Mouse (Mus musculus) ES-E14 (cell line): ENCODE measurements around the gene Fam171a2. TPM values are rescaled to one million over a fixed set of nuclear protein-coding genes. Genes with fewer than 3 reads are reported as not detected.

Experiments used
- DNase-seq: peaks from one replicate; pipeline ENCODE4 v3.0.0-alpha.2; 2013; ENCODE audit warnings: low read depth, low spot score
- H3K27ac ChIP-seq: 2 replicates; pipeline ENCODE4 v1.5.1; 2012; ENCODE audit warnings: low read depth, mild to moderate bottlenecking, low read length, moderate library complexity, mixed read lengths; ENCODE audit not compliant: poor library complexity, insufficient read depth, severe bottlenecking
- H3K36me3 ChIP-seq: 2 replicates; pipeline ENCODE4 v1.6.1; 2012; ENCODE audit warnings: mild to moderate bottlenecking, low read length, moderate library complexity, mixed read lengths; ENCODE audit not compliant: control insufficient read depth, poor library complexity, insufficient read depth, severe bottlenecking
- H3K4me1 ChIP-seq, 2 experiments: fragments of 150-350 bp in 1 of 2; sonication (generic) in 1 of 2; 2 replicates each; pipeline ENCODE4 v1.6.1; 2012; ENCODE audit warnings: low read length in 2 of 2, mild to moderate bottlenecking in 1 of 2, mixed read lengths in 1 of 2; ENCODE audit not compliant: control insufficient read depth in 2 of 2, insufficient read depth in 2 of 2, poor library complexity in 1 of 2
- H3K4me3 ChIP-seq, 2 experiments: fragments of 150-350 bp in 1 of 2; sonication (generic) in 1 of 2; 2 replicates each; pipeline ENCODE4 v1.5.1; 2012; ENCODE audit warnings: low read length in 2 of 2, low read depth in 1 of 2, mild to moderate bottlenecking in 1 of 2, mixed read lengths in 1 of 2; ENCODE audit not compliant: insufficient read depth in 1 of 2, poor library complexity in 1 of 2, severe bottlenecking in 1 of 2
- H3K9ac ChIP-seq: 2 replicates; pipeline ENCODE4 v1.6.1; 2012; ENCODE audit warnings: low read depth, mild to moderate bottlenecking, low read length, mixed read lengths; ENCODE audit not compliant: poor library complexity, insufficient read depth, severe bottlenecking
- H3K9me3 ChIP-seq: fragments of 150-350 bp; sonication (generic); 2 replicates; pipeline ENCODE4 v1.6.1; 2012; ENCODE audit warnings: low read depth, mild to moderate bottlenecking, low read length; ENCODE audit not compliant: control insufficient read depth, insufficient read depth
- CHD2 ChIP-seq: IDR thresholded peaks from 2 replicates; pipeline ENCODE4 v1.6.1; 2014; ENCODE audit warnings: mild to moderate bottlenecking, low read depth, low read length, inconsistent platforms
- HCFC1 ChIP-seq: IDR thresholded peaks from 2 replicates; pipeline ENCODE4 v1.6.1; 2012; ENCODE audit warnings: low read length, inconsistent platforms, borderline replicate concordance; ENCODE audit not compliant: insufficient read depth
- MAFK ChIP-seq: IDR thresholded peaks from 2 replicates; pipeline ENCODE4 v1.6.1; 2014; ENCODE audit warnings: mild to moderate bottlenecking, low read depth, low read length, inconsistent platforms; ENCODE audit not compliant: insufficient read depth
- ZC3H11A ChIP-seq: IDR thresholded peaks from 2 replicates; pipeline ENCODE4 v1.6.1; 2012; ENCODE audit warnings: low read depth, mild to moderate bottlenecking, inconsistent platforms, low read length, borderline replicate concordance
- ZNF384 ChIP-seq: IDR thresholded peaks from 2 replicates; pipeline ENCODE4 v1.6.1; 2012; ENCODE audit warnings: low read depth, low read length, inconsistent platforms
- in situ Hi-C, 2 experiments: fragments of 600-800 bp; cut with MboI; formaldehyde crosslinking; loops; one replicate each; pipeline ENCODE4 v1.15.1; 2025; ENCODE audit warnings: low sequenced_read_pairs in 2 of 2, inconsistent platforms in 1 of 2; ENCODE audit not compliant: unreplicated experiment in 2 of 2
- total RNA-seq: library from RNA; depleted of rRNA; stranded (reverse); fragments of 300-350 nt; gene quantifications from 2 replicates; pipeline ENCODE4 v1.2.3, GENCODE M21; 2012

The Fam171a2 gene
- total RNA-seq, 1 experiment, result 6.7 TPM

DNA sequence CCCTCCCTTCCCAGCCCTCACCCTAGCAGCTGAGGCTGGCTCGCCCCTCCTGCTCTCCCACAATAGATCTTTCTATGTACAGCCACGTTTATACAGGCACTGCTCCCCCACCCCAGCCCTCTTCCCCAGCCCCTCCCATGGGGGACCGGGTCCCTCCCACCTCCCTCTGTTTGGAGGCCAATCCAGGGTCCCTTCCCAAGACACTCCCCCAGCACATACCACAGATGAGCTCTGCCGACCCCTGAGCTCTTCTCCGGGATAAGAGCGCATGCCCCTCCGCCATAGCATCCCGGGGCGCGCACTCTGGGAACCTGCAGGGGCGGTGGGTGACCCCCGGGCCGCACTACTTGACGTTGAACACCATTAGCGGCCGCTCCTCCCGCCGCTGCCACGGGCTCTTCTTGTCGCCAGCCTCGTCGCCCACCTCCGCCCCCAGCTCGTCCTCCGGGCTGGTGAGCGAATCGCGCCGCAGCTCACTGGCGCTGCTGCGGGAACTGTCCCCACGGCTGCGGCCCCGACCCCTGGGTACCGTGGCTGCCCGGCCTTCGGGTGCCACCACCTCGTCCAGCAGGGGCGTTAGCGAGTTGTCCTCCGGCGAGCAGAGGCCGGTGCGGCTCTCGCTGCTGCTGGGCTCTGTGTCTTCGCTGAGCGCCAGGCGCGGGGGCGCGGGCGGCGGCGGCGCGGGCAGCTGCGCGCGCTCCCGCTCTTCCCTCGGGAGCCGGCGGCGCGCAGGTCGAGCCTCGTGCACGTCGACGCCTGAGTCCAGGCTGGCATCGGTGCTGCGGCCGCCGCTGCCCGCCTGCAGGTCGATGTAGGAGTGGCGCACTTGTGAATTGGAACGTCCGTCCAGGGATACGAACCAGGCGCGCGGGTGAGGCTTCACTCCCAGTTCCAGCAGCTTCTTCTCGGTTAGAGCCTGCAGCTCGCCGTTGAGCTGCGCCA, 10.1 kb downstream of the Fam171a2 start:
- H3K4me1 ChIP-seq, result peaks cover 0 to 13% of the 10 kb centered on the region in 2 experiments; a peak in 1 of 4 replicates
- H3K36me3 ChIP-seq, result peaks cover 32% of the 10 kb centered on the region
- H3K9me3 ChIP-seq, result no peaks in the 10 kb centered on the region
- peak overlapping the region; percentile 79 to 88 for H3K4me3 ChIP-seq
- peak; percentile 68 for DNase-seq
- no peak overlapping the region for H3K27ac ChIP-seq
- peak overlapping the region; percentile 65 for H3K9ac ChIP-seq
- in situ Hi-C loops, result loop anchor here in 1 of 2 experiments (10.0 kb wide), 1 partner anchor 113 kb away; no protein-coding TSS in a partner anchor
- TF ChIP-seq ZNF384, result no peak
- no peak for TF ChIP-seq CHD2
- TF ChIP-seq MAFK, result no peak
- TF ChIP-seq ZC3H11A, result no peak
- TF ChIP-seq HCFC1, result no peak

DNA sequence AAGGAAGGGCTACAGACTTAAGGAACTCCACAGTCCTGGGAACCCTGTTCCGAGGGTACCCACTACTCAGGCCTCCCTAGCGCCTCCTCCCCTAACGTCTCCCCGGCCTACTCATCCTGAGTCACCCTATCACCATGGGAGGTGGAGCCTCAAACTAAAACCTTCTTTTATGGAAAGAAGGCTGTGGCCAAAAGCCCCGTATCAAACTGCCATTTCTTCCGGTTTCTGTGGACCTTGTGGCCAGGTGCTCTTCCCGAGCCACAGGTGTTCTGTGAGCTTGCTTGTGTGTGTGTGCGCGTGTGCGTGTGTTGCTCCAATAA, 11.1 kb downstream of the Fam171a2 start:
- Histone ChIP-seq H3K36me3 (peaks cover 33% of the 10 kb centered on the region), H3K4me1 (peaks cover 0 to 14% of the 10 kb centered on the region in 2 experiments; a peak in 1 of 4 replicates), H3K9ac (no peak overlapping the region), H3K4me3 (no peak overlapping the region), H3K9me3 (no peaks in the 10 kb centered on the region), H3K27ac (no peak overlapping the region)
- in situ Hi-C loops, result loop anchor here in 1 of 2 experiments (10.0 kb wide), 1 partner anchor 112 kb away; no protein-coding TSS in a partner anchor
- no peak for DNase-seq
- TF ChIP-seq CHD2 (no peak), ZNF384 (no peak), MAFK (no peak), ZC3H11A (no peak), HCFC1 (no peak)

DNA sequence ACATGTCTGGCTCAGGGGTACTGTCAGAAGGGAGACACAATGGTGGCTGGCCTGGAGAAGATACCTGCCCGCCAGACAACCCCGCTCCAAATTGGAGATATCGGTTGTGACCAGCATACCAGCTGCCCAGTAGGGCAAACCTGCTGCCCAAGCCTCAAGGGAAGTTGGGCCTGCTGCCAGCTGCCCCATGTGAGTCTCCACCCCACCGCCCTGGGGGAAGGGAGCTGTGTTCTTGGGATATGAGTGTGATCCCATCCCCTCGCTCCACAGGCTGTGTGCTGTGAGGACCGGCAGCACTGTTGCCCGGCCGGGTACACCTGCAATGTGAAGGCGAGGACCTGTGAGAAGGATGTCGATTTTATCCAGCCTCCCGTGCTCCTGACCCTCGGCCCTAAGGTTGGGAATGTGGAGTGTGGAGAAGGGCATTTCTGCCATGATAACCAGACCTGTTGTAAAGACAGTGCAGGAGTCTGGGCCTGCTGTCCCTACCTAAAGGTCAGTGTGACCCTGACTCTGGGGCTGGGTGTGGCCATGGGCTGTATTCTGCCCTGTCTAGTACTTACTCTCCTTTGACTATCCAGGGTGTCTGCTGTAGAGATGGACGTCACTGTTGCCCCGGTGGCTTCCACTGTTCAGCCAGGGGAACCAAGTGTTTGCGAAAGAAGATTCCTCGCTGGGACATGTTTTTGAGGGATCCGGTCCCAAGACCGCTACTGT, 11.6 kb downstream of the Fam171a2 start:
- no peak for DNase-seq
- H3K4me1 ChIP-seq, result peaks cover 0 to 14% of the 10 kb centered on the region in 2 experiments; a peak in 1 of 4 replicates
- no peak for TF ChIP-seq MAFK
- TF ChIP-seq HCFC1, result no peak
- no peak for TF ChIP-seq ZNF384
- TF ChIP-seq ZC3H11A, result no peak
- TF ChIP-seq CHD2, result no peak
- H3K9me3 ChIP-seq, result no peaks in the 10 kb centered on the region
- no peak overlapping the region for H3K27ac ChIP-seq
- no peak overlapping the region for H3K9ac ChIP-seq
- in situ Hi-C loops, result loop anchor here in 1 of 2 experiments (10.0 kb wide), 1 partner anchor 111 kb away; no protein-coding TSS in a partner anchor
- H3K4me3 ChIP-seq, result no peak overlapping the region
- peaks cover 33% of the 10 kb centered on the region for H3K36me3 ChIP-seq

DNA sequence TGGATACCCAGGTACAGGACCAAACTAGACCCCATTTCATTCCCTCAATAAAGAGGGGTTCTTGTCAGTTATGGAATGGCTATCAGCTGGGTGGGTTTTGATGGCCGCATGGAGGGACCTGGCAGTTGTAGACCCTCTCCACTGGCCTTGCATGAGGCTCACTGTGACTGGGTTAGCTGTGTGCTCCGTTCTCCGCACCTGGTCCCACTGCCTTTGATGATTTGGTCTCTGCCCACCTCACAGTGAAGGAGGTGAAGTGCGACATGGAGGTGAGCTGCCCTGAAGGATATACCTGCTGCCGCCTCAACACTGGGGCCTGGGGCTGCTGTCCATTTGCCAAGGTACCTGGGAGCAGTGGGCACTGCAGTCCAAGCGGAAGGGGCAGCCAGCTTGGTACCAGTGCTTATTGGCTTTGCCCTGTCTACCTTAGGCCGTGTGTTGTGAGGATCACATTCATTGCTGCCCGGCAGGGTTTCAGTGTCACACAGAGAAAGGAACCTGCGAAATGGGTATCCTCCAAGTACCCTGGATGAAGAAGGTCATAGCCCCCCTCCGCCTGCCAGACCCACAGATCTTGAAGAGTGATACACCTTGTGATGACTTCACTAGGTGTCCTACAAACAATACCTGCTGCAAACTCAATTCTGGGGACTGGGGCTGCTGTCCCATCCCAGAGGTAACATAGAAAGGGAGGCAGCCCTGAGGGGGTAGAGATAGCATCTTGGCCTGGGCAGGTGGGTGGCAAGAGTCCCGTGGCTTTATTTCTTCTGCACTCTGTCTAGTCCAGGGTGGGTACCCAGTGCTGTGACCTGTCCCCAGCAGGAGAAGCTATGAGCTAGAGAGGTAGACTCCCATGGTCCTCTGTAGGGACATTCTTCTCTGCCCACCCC, 12.4 kb downstream of the Fam171a2 start:
- peaks cover 0 to 13% of the 10 kb centered on the region in 2 experiments; a peak in 1 of 4 replicates for H3K4me1 ChIP-seq
- no peak for DNase-seq
- no peak overlapping the region for H3K4me3 ChIP-seq
- TF ChIP-seq MAFK, result no peak
- H3K36me3 ChIP-seq, result peaks cover 33% of the 10 kb centered on the region
- no peak overlapping the region for H3K9ac ChIP-seq
- H3K27ac ChIP-seq, result no peak overlapping the region
- H3K9me3 ChIP-seq, result no peaks in the 10 kb centered on the region
- in situ Hi-C loops, result loop anchor here in 1 of 2 experiments (10.0 kb wide), 1 partner anchor 110 kb away; no protein-coding TSS in a partner anchor
